Mouse (Mus musculus) forebrain, embryonic 16.5 days (tissue): Measurements from ENCODE around the gene Rps13. TPM values are rescaled to one million over a fixed set of nuclear protein-coding genes. Genes with fewer than 3 reads are reported as not detected.

Experiments used
- ATAC-seq: fragments of 200-750 bp; cut with Nextera tagmentation; 2 replicates; pipeline ENCODE4 v1.8.0; 2017; ENCODE audit warnings: mild to moderate bottlenecking, moderate library complexity
- H3K27ac ChIP-seq: fragments of 300-500 bp; sonication (generic); 2 replicates; pipeline ENCODE4 v1.5.1; 2014; ENCODE audit warnings: low read length, control low read depth
- H3K27me3 ChIP-seq: fragments of 300-500 bp; sonication (generic); replicated peaks from 2 replicates; pipeline ENCODE4 v1.6.1; 2014; ENCODE audit warnings: low read length; ENCODE audit not compliant: control insufficient read depth, insufficient read depth
- H3K36me3 ChIP-seq: fragments of 300-500 bp; sonication (generic); 2 replicates; pipeline ENCODE4 v1.6.1; 2014; ENCODE audit not compliant: control insufficient read depth, insufficient read depth
- H3K4me1 ChIP-seq: fragments of 300-500 bp; sonication (generic); replicated peaks from 2 replicates; pipeline ENCODE4 v1.6.1; 2014; ENCODE audit warnings: low read length; ENCODE audit not compliant: control insufficient read depth, insufficient read depth
- H3K4me2 ChIP-seq: fragments of 300-500 bp; sonication (generic); 2 replicates; pipeline ENCODE4 v1.6.1; 2014; ENCODE audit warnings: mild to moderate bottlenecking, low read length, control low read depth
- H3K4me3 ChIP-seq: fragments of 300-500 bp; sonication (generic); replicated peaks from 2 replicates; pipeline ENCODE4 v1.5.1; 2014; ENCODE audit warnings: mild to moderate bottlenecking, low read length, control low read depth
- H3K9ac ChIP-seq: fragments of 300-500 bp; sonication (generic); replicated peaks from 2 replicates; pipeline ENCODE4 v1.6.1; 2014; ENCODE audit warnings: low read depth, low read length, control low read depth
- H3K9me3 ChIP-seq: fragments of 300-500 bp; sonication (generic); 2 replicates; pipeline ENCODE4 v1.6.1; 2016; ENCODE audit warnings: low read length; ENCODE audit not compliant: control insufficient read depth
- WGBS: fragments of 180-500 bp; shearing (Covaris S2); extraction: QIAGEN DNeasy Blood & Tissue Kit; methylation state at CpG from one replicate; pipeline ENCODE4 v1.1.7; 2014; 5-methylcytosine and 5-hydroxymethylcytosine counted together
- polyA plus RNA-seq: library from polyadenylated mRNA; unstranded; fragments of >200 nt; fragmentation: Nextera tagmentation; extraction: Ambion mirVana; gene quantifications from 2 replicates; pipeline ENCODE4 v1.2.1, GENCODE M21; 2015

Rps13 gene
- polyA plus RNA-seq, 1 experiment from 2014 or later = 452 TPM

DNA sequence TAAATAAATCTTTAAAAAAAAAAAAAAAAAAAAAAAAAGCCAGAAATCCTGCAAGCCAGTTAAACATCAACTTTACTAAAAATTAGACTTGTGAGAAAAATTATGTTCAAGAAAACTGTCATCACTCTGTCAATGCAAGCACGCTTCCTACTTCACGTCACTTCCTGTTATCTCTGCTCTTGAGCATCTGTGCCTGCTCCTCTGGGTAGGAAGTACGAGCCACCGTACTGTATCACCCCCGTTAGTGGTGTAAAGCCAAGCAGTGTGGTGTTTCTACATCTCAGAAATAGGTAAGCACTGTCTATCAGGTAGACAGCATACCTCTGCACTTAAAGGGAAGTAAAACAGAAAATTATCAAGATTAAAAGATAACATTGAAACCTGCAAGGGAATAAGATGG is 6.1 kb downstream of the Rps13 start:
- Histone ChIP-seq H3K27ac (no peak overlapping the region), H3K27me3 (no peaks in the 10 kb centered on the region), H3K9ac (no peak overlapping the region), H3K9me3 (no peaks in the 10 kb centered on the region), H3K4me2 (no peak overlapping the region), H3K36me3 (peaks cover 22% of the 10 kb centered on the region), H3K4me1 (peaks cover 7% of the 10 kb centered on the region), H3K4me3 (no peak overlapping the region)
- no peak for ATAC-seq
- WGBS = 92% methylated on average over 5 of the region's 5 CpGs

DNA sequence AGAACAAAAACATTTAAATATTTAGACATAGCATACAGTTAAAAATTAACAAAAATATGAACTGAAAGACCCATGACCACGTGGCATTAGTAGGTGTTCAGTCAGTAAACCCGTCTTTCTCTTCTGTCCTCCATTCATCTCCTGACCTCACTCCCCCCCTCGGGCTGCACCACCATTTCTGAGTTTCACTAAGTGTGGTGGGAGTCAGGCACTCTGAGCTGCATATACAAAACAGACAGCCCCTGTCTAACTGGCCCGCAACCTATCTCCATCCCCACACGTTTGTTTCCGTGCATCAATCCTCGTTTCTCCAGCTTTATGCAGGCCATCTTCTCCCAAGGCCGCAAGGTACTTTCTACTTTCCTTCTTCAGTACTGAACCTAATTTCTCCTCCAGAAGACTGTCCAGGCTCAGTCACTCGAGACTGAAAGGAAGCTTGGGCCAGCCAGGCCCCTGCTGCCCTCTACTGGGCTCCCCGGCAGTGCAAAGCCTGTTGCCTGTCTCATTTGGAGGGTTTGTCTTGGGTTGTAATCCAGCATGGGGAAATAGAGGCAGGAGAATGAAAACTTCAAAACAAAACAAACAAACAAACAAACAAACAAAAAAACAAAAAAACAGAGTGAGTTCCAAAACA is 10.5 kb downstream of the Rps13 start:
- 27% methylated on average over 10 of the region's 10 CpGs for WGBS
- Histone ChIP-seq H3K4me2 (no peak overlapping the region), H3K9me3 (no peaks in the 10 kb centered on the region), H3K9ac (no peak overlapping the region), H3K4me1 (no peaks in the 10 kb centered on the region), H3K27me3 (no peaks in the 10 kb centered on the region), H3K27ac (no peak overlapping the region), H3K36me3 (no peaks in the 10 kb centered on the region), H3K4me3 (no peak overlapping the region)
- ATAC-seq = peak; percentile 77

DNA sequence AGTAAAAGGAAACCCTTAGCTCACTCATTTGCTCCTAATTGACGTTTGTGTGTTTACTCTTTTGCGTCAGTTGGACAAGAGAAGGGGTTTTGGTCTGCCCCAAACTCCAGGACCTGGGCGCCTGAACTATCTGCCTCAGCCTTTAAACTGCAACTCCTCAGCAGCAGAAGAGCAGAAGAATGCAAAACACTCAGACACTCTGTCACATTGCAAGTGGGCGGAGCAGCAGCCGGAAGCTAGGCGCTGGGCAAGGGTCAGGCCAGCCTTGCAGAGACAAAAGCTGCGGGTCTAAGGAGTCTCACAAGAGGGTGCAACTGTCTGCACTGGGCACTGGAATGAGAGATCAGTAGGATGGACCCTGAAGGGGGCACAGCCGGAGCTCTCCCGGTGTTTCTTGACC is 24.5 kb downstream of the Rps13 start:
- Histone ChIP-seq H3K9me3 (no peaks in the 10 kb centered on the region), H3K4me3 (no peak overlapping the region), H3K4me2 (no peak overlapping the region), H3K4me1 (peaks cover 25% of the 10 kb centered on the region), H3K36me3 (no peaks in the 10 kb centered on the region), H3K27ac (no peak overlapping the region), H3K27me3 (peaks cover 5% of the 10 kb centered on the region), H3K9ac (no peak overlapping the region)
- WGBS = 33% methylated on average over 9 of the region's 9 CpGs
- no peak for ATAC-seq

DNA sequence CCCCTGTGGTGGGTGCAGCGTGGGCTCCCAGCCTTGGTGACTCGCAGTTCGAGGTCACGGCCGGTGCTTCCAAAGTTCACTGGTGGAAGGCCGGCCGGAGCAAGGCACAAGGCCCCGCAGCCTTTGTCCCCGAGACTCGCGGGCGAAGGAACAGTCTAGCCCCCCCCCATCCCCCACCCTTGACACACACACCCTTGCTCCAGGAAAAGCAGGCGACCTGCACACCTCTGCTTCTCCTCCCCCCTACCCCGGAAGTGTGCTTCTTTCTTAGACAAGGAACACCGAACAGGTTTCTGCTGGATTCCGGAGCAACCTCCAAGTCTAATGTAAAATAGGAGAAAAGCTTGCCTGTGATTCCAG is 25.4 kb downstream of the Rps13 start:
- H3K36me3 ChIP-seq = no peaks in the 10 kb centered on the region
- H3K4me1 ChIP-seq = peaks cover 25% of the 10 kb centered on the region
- WGBS = 2% methylated on average over 16 of the region's 16 CpGs
- peaks cover 5% of the 10 kb centered on the region for H3K27me3 ChIP-seq
- H3K4me3 ChIP-seq = peak overlapping the region; percentile 79
- ATAC-seq = 0 out of 2 replicates have a peak, but pooled peaks have one; percentile 19
- H3K27ac ChIP-seq = no peak overlapping the region
- no peak overlapping the region for H3K9ac ChIP-seq
- no peaks in the 10 kb centered on the region for H3K9me3 ChIP-seq
- peak overlapping the region; percentile 99 for H3K4me2 ChIP-seq

DNA sequence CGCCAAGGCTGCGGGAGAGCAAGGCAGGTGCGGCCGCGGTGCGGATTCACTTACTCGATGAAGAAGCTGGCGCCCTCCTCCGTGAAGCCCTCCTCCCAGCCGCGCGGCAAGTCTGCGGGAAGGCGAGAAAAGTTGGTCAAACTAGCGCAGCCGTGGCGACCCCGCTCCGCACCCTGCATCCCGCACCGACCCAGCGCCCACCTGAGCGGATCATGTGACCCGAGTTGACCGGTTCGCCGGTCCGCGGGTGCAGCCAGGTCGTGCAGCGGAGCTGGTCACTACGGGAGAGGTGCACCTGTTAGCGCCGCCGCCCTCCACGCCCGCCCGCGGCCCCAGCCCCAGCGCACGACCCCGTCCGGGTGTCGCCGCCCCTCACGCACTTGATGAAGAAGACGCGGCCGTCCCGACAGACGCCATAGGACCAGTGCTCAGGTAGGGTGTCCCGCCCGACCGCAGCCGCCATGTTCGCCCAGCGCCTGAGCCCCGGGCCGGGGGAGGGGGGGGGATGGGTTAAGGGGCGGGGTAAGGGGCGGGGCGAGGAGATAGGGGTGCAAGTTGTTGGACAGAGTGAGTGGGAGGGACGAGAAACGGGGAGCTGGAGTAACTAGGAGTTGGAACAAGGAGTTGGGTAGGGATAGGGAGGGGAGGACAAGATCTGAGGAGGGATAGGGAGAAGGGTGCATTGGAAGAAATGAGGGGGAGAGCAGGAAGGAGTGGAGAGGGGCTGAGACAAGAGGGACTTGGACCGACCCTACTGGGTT is 25.9 kb downstream of the Rps13 start, which contains the start of gene Plekha7:
Gene Plekha7, minus strand, starts transcription at position 506 of the 761 bp plus-strand sequence.
- peak; percentile 51 for ATAC-seq
- peak within 1 kb of the TSS; percentile 45 for H3K27ac ChIP-seq
- peaks cover 25% of the 10 kb centered on the region for H3K4me1 ChIP-seq
- peak within 1 kb of the TSS; percentile 99 for H3K4me2 ChIP-seq
- no peaks in the 10 kb centered on the region for H3K36me3 ChIP-seq
- WGBS = under 1% methylated on average over 65 of the region's 65 CpGs
- H3K27me3 ChIP-seq = peaks cover 5% of the 10 kb centered on the region
- H3K9me3 ChIP-seq = no peaks in the 10 kb centered on the region
- H3K9ac ChIP-seq = peak within 1 kb of the TSS; percentile 60
- peak within 1 kb of the TSS; percentile 79 for H3K4me3 ChIP-seq

DNA sequence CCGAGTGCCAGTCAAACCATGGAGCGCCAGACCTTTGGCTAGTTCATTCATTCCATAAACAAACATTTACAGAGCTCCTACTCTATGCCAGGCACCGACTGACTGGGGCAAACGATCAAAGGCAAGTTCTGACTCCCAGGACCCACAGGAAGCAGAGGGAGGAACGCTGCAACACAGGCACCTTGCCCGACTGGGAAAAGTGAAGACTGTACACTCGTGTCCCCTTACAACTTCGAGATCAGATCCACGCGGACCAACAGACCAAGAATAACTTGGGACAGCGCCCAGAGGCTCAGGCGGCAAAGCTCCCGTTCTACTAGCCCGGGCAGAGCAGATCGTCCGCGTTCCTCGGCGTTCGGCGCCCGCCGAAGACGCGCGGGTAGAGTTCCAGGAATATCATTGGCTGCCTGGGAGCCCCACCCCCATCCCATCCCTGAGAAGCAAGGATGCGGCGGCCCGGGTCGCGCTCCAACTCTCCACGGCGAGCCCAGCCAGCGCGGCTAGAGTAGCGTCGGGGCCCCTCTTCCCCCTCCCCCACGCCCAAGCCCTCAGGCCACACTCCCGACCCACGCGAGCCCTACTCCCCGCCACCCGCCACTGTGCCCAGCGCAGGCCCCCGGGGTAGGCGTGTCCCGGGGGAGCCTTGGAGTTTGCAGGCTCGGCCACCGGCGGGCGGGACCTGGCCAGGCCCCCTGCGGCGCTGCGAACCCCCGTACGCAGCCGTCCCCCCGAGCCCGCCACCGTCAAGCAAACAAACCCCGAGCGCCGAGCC is 26.7 kb downstream of the Rps13 start:
- peak overlapping the region; percentile 60 for H3K9ac ChIP-seq
- WGBS = under 1% methylated on average over 53 of the region's 63 CpGs

DNA sequence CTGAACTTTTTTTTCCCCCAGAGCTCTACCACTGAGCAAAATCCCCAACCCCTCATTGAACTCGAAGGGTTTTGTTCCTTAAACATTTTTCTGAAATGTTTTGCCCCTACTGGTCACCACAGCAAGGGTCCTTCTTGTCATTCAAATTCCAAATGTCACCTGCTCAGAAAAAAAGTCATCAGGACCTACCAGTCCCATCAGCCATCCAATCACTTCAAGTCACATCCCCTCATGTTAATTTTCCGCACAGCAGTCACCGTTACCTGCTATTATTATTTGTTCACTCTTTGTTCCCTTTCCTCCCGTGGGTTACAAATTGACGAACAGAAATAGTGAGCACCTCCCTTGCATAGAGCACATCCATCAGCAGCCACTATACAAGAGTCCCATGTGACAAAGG is 27.4 kb downstream of the Rps13 start:
- H3K4me1 ChIP-seq = peaks cover 28% of the 10 kb centered on the region
- H3K27ac ChIP-seq = no peak overlapping the region
- no peak overlapping the region; the same call in 1 of the 2 replicates for H3K9ac ChIP-seq
- peak overlapping the region; percentile 99 for H3K4me2 ChIP-seq
- H3K4me3 ChIP-seq = peak overlapping the region; percentile 79
- no peak for ATAC-seq
- peaks cover 5% of the 10 kb centered on the region for H3K27me3 ChIP-seq
- WGBS = 5% methylated on average over 5 of the region's 5 CpGs
- no peaks in the 10 kb centered on the region for H3K36me3 ChIP-seq
- H3K9me3 ChIP-seq = no peaks in the 10 kb centered on the region

More for the DNA sequence above, 26.7 kb downstream of the Rps13 start:
- H3K4me2 ChIP-seq = peak overlapping the region; percentile 99
- H3K27ac ChIP-seq = peak overlapping the region; percentile 45
- peaks cover 25% of the 10 kb centered on the region for H3K4me1 ChIP-seq
- ATAC-seq = peak; percentile 92
- H3K27me3 ChIP-seq = peaks cover 5% of the 10 kb centered on the region
- peak overlapping the region; percentile 79 for H3K4me3 ChIP-seq
- no peaks in the 10 kb centered on the region for H3K9me3 ChIP-seq
- H3K36me3 ChIP-seq = no peaks in the 10 kb centered on the region

DNA sequence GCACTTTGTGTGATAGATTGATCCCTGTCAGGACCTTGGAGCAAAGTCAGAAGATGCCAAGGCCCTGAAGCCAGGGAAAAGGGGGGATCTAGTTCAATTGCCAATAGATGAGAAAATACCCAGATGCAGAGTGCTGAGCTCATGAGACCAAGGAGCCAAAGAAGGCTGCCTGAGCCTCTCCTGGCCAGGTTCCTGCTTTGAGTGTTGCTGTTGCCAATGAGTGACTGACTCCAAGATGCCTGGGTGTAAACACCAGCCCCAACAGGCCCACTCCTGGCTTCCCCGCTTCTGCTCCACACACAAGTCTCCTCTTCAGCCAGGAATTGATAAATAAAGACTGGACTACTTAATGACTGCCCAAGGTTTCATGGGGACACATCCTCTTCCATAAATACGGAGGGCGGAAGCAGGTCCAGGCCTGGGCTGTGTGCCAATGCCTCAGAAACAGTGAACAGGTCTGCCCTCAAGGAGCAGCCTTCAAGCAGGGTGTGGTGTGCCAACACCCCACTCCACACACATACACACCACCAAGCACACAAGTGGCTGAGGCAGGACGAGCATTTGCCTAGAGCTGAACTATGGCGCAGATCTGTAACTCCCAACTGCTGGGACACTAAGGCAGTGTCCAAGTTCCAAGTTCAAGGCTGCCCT is 32.2 kb downstream of the Rps13 start:
- no peak overlapping the region for H3K4me3 ChIP-seq
- no peaks in the 10 kb centered on the region for H3K9me3 ChIP-seq
- H3K27ac ChIP-seq = no peak overlapping the region
- 86% methylated on average over 5 of the region's 5 CpGs for WGBS
- H3K4me2 ChIP-seq = no peak overlapping the region
- H3K27me3 ChIP-seq = peaks cover 5% of the 10 kb centered on the region
- ATAC-seq = no peak
- no peaks in the 10 kb centered on the region for H3K36me3 ChIP-seq
- peaks cover 22% of the 10 kb centered on the region for H3K4me1 ChIP-seq
- no peak overlapping the region for H3K9ac ChIP-seq

DNA sequence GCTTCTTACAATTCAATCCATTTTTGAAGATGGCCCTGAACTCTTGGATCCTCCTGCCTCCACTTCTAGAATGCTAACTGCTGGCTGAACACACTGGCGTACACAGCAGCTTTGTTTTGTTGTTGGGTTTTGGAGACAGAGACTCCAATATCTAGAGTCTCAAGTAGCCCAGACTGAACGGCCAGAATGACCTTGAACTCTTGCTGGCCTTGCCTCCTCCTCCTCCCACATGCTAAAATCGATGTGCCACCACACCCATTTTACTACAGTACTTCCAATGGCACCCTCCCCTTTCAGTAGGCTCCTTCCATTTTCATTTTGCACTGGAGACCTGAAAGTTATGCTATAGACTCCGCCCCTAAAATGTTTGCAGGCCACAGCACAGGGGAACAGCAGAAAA is 32.9 kb downstream of the Rps13 start:
- Histone ChIP-seq H3K4me3 (no peak overlapping the region), H3K4me1 (peaks cover 16% of the 10 kb centered on the region), H3K27me3 (no peaks in the 10 kb centered on the region; the same call in 1 of the 2 replicates), H3K9me3 (no peaks in the 10 kb centered on the region), H3K4me2 (no peak overlapping the region), H3K27ac (no peak overlapping the region), H3K36me3 (no peaks in the 10 kb centered on the region), H3K9ac (no peak overlapping the region)
- no peak for ATAC-seq
- 93% methylated on average over 4 of the region's 4 CpGs for WGBS
